Mouse (Mus musculus) fat pad, adult 2 months (tissue): ENCODE results near the gene Sez6l.

Experiments used
- DNase-seq: peaks from one replicate; pipeline ENCODE4 v3.0.0-alpha.2; 2011; ENCODE audit warnings: low read depth, low spot score; ENCODE audit errors: extremely low read depth

The Sez6l gene

DNA sequence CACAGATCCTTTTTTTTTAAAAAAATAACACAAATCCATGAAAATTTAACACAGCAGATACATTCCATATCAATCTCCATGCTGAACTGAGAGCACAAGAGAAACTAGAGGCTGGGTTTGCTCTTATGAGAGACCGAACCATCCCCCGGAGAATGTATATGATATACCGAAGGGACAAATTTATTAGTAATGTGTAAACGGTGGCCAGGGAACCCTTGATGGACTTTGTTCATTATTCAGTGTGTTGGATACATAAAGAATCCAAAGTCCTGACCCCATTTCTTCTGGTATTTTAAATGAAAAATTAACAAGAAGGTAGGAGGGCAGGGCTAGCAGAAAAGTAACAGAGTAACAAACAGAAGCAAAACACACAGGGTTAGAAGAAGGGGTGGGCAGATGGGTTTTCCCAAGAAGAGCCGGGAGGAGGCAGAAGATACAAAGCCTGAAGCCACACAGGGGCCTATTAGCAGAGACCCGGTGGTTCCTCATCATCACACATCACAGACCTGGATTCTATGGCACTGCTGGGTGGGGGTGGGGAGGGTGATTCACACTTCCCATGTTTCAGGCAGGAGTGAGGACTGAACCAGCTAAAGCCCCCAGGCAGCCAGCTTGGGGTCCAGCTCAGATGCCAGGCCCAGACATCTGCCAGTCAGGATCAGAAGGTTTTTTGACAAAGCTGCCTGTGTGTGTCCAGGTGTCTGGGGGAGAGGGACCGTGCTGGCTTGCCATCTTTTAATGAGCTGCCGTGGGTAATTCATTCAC is 76.9 kb downstream of the Sez6l start:
- DNase-seq: no peak

DNA sequence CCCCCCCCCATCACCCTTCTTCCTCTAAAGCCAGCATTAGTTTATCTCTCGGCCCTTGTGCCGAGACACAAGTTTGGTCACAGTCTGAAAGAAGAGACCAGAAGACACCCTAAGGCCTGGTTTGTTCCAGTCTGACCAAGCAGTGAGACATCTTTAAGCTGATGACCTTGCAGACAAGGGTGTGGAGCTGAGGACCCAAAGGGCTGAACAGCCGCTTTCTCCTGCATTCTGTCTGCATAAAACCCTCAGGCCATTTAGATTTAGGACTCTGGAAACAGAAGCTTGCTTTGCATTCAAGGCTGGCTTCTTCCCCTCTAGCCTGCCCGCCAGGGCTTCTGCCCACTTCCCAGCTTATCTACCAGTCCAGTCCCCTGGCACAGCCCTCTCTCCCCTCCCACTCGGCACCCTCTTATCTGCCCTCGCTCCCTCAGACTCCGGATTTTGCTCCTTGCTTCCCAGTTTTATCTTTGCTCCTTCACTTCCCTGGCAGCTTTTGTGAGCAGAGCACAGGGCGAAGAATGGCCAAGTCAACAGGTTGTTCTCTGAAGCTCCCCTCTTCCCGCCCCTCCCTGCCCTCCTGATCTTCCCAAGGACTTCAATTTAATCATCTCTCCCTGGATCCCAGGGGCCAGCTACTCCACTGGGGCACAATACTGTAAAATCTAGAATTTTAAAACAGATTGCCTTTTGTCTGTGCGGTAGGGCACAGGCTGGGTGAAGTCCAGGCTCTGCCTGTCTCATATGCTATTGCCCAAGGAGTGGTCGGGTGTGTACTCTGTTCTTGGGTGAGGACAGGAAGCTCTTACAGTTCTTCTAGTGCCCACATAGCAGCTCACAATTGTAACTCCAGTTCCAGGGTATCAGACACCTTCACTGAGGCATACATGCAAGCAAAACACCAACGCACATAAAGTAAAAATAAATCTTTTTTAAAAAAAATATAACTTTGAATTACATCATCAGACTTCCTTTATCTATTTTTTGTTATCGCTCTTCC is 77.8 kb downstream of the Sez6l start:
- no peak for DNase-seq

DNA sequence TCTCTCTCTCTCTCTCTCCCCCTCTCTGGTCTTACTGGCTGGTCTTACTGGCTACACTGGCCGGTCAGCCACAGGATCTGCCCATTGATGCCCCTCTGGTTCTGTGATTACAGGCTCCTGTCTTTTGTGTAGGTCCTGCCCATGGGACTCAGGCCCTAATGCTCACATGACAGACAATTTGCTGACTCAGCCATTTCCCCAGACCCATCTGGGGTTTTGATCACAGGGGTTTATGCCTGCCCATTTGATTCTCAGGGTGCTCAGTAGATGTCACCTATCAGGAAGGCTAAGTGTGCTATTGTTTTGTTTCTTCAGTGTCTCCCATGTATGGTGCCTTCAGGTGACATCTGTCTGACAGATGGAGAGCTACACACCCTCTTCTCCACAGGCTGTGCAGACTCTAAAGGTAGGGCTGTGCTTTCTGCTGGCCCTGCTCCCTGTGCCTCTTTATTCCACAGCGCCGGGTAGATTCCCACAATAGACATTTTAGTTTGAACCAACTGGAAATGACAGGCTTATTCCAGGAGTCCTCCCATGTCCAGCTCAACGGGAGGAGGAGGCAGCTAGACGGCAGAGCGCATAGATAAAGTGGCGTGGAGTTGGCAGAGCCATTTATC is 80.1 kb downstream of the Sez6l start:
- DNase-seq: no peak

DNA sequence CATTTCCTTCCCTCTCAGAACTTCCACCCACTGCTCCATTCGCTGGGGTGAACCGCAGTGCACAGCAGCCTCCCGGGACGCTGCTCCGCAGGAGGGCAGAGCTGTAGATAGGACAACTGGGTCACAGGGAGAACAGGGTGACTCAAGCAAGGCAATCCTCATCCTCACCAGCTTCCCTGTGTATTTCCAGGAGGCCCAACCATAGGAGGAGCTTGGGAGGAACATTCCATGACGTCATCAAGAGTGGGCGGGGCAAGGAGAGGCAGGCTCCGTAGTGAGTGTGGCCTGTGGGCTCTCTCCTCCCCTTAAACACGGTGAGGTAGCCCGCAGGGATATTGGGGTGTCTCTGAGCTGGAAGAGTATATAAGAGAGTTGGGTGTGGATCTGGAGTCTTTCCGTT is 83.5 kb downstream of the Sez6l start:
- no peak for DNase-seq

DNA sequence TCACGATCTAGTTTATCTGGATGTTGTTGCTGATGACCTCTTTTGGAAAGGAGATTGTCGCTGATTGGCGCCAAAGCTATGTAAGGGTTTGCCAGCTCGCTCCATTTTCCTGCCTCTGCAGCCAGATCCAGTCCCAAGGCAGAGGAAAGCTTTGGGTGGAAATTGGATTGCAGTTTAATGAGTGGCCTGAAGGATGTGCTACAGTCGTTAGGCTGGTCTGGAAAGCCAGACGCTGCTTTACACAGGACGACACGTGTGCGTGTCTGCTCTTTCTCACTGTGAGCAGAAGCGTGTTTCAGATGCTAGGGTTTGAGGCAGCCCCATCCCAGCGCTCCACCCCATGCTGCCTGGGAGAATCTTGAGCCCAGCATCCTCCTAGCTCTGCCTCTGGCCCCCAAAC is 85.5 kb downstream of the Sez6l start:
- DNase-seq: no peak

DNA sequence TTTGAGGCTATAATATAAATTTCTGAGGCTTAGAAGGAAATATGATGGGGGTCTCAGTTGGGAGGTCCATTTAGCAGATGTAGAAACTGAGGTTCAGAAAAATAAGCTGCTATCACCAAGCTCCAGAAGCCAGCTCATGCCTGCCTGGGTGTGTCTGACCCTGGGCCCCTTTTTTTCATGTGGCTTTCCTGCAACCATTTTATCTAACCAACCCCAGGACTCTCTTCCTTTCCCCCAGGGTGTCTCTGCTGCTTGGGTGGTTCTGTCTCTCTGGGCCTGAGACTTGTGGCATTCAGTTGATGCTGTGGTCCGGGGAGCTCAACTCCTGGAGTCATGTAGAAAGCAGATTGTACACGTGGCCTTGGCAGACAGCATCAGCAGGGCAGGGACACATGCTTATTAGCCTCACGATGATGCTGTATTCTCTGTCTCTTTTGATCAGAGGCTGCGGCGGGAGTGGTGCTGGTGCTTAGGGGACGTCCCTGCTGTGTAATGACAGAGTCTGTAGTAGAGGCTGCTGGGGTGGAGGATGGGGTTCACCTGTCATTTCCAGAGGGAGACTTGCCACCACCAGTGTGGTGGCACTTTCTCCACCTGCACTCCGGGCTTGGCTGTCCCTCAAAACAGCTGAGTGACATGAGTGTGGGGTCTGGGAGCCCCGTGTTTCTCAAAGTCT is 88.7 kb downstream of the Sez6l start:
- DNase-seq: no peak

DNA sequence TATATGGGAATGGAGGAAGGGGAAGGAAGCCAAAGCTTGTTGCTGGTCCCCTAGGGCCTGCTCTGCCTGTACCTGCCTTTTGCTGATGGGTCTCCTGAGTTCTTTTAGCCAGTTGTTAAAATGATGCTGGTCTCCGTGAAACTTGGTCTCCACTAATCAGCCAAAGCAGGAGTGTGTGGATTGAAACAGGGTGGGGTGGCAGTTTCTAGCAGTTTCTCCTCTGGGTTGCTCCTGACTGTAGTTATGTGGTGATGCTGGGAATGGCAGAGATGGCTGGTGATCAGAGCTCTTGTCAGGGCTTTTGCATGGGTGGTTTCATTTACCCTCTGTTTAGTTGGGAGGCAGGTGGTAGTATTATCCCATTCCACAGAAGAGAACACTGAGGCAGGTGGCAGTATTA is 89.5 kb downstream of the Sez6l start:
- no peak for DNase-seq

DNA sequence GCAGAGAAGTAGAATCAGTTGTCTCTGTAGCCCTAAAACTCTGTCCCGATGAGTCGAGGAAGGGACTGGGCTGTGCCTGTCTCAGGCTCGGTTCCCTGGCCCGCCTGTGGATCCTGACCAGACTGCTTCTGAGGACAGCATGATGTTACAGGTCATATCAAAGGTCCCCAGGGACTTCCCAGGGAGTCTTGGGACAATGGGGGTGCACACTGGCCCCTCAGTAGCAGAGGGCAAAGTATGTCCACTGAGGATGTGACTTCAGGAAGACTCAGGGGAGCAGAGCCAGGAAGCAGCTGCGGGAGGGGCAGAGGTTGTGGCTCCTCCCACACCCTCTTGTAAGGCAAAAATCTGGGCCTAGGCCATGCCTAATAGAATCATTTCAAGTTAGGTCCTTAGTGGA is 90.6 kb downstream of the Sez6l start:
- no peak for DNase-seq

DNA sequence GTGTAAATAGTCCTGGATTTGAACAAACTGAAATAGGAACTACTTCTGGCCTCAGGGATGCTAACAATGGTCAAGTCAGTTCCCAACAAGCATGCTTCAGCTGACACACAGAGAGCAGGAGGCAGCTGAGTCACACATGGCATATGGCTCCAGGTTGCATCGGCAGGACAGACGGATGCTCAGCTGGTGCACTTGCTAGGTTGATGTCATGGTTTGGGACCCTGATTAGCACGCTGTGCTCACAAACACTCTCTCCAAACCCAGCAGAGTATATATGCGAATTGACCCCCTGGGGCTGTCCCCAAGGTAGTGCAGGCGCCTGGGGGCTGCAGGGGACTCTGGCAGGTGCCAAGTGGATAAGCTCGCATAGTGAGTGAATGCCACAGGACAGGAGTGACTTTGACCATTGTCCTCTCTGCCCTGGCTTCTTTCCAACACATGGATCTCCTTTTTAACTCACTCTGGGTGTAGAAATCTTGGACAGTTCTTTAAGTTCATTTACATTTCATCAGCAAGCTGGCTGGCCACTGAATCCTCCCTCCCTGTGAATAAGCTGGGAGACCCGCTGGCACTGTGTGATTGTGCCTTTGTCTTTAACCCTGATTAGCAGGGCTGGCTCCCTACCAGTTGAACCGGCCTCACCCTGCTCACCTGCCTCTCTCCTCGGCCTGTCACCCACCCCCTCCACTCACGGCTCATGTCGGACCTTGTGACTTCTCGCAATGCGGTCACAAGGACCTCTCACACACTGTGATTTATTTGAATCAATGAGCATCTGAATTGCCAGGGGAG is 91.9 kb downstream of the Sez6l start:
- no peak for DNase-seq

DNA sequence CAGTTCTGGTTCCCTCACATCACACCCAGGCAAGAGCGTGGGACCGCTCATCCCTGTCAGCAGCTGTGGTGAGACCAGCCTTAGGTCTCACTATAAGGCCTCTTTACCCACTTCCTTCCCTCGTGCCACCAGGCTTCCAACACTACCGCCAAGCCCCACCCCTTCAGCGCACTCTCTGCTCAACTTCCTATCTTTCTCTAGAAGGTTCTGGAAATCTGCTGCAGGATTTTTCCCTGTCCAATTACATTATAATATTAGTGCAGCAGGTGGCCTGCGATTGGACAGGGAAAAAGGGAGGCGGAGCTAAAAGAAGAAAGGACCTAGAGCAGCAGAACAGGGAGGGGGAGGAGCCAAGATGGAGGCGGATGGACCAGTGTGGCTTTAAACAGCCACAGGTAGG is 94.0 kb downstream of the Sez6l start:
- DNase-seq: no peak

DNA sequence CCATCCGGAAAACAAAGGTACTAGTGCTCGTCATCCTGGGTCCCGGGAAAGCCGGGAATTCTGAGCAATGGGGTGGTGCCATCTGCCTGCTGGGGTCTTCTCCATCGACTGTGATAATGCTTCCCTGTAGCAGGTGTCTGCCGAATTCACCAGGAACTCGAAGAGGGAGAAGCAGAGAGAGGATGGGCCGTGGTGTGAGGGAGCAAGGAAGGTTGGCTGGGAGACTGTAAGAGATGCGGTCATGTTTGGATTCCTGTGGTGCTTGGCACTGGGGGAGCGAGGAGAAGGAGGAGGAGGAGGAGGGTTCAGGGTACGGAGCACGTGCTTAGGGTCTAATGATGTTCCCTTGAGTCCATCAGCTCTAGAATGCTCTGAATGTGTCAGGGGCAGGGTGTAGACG is 94.4 kb downstream of the Sez6l start:
- DNase-seq: no peak

DNA sequence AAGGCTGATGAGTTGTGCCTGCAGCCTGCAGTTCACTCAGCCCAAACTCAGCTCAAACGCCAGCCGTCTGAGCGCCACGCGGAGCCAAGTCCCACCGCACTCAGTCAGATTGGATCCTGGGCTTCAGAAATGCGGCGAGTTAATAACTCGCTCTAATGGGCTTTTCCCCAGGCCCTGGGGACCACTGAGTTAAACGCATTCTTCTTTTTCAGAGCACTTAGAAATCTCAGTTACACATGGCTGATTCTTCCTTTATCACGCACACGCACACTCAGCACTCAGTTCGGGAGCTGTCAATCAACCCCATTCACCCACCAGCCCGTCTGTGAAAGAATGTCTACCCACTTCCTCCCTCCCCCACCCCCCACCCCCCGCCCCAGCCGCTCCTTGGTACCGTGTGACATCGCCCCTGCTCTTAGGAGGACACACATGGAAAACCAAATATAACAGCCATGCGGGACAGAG is 95.0 kb downstream of the Sez6l start:
- no peak for DNase-seq

DNA sequence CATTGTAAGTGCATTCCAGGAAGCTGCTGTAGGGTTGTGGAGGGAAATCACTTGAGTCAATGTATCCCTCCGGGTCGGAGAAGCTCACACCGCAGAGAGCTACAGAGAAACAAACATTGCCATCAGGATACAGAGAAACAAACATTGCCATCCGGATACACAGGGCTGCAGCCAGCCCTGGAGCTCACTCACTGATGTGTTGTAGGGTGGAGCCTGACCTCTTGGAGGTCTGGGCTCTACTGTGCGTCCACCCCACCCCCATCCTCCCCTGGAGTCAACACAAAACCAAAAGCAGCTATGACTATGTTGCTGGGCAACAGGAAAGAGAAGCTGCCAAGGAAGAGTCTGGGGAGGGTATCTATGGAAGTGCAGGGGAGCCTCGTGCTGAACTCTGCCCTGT is 103.5 kb downstream of the Sez6l start:
- DNase-seq: no peak

DNA sequence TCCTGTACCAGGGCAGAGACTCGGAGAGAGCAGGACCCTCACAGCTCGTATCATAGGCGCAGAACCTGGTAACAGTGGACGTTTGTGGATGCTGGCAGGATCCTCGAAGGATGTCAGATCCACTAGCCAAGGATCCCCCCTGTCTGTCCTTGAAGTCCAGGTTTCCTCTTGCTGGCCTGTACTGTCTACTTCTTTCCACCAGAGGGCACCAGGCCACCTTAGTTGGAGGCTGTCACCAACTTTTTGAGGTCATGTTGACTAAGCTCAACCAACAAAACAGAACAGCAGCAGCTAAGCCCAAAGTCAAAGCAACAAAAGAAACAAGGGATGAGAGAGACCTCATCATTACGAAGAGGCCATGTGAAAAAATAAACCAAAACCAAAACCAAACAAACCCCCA is 106.8 kb downstream of the Sez6l start:
- DNase-seq: no peak

DNA sequence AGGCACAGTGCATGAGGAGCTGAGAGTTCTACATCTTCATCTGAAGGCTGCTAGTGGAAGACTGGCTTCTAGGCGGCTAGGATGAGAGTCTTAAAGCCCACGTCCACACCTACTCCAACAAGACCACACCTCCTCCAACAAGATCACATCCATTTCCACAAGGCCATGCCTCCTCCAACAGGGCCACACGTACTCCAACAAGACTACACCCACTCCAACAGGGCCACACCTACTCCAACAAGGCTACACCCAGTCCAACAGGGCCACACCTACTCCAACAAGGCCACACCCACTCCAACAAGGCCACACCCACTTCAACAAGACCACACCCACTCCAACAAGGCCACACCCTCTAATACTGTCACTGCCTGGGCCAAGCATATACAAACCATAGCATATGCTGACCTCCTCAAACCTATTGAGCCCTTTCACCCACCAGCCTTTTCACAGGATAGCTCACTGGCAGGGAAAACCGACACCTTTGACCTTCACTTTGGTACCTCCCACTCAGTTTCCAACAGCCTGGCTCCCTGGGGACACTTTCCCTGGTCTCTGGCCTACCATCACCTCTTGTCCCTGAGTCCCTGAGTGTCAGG is 107.9 kb downstream of the Sez6l start:
- no peak for DNase-seq

DNA sequence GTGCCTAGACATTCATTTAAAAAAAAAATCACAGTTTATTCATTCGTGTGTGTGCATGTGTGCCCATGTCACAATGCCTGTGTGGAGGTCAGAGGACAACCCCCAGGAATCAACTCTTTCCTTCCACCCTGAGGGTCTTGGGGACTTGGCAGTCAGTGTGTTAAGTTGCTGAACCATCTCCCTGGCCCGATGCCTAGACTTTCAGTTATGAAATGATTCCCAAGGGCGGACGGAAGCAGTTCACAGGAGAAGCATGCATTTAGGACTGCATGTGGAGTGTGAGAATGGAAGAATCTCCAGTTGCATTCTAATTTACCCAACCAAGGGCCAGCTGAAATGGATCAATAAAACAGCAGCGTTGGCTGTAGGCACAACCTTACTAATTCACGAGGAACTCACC is 110.7 kb downstream of the Sez6l start:
- peak; percentile 45 for DNase-seq

DNA sequence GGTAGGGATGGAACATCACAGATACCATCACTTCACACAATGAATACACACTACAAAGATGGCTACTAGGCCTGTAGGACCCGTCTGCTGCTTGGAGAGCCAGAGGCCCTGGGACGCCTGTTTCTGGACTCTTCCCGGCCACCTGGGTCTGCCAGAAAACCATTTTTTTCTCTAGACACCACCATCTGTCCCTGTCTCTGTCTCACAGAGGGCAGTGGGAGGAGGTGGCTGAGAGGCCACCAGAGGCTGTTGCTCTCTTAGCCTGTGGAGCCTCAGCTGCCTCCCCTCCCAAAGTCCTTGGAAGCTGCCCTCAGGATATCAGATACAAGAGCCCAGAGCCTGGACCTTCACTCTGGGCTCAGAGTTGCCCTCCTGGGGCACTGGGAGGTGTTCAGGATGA is 117.1 kb downstream of the Sez6l start:
- DNase-seq: no peak

DNA sequence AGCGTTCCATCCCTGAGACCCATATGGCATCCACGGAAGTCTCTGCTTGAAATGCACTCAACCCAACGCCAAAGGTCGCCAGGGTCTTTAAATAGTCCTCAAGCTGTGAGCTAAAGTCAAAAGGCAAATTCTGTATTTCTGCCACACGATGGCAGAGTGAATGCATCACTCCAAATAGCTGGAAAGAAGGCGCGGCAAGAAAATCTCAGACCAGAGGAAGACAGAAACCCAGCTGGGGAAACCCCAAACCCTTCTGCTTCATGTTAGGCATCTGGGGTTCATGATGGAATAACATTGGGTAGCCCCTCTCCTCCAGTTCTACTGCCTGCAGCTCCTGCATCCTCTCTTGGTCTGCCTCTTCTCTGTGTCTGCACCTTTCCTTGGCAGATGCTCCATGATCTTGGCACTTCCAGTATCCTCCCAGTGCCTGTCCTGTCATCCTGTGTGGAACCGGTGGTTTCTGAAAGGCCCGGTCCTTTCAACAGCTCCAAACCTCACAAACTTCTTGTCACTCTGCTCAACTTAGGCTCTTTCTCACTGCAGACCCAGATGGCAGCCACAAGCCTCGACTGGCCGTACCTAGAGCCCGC is 121.9 kb downstream of the Sez6l start:
- DNase-seq: no peak

DNA sequence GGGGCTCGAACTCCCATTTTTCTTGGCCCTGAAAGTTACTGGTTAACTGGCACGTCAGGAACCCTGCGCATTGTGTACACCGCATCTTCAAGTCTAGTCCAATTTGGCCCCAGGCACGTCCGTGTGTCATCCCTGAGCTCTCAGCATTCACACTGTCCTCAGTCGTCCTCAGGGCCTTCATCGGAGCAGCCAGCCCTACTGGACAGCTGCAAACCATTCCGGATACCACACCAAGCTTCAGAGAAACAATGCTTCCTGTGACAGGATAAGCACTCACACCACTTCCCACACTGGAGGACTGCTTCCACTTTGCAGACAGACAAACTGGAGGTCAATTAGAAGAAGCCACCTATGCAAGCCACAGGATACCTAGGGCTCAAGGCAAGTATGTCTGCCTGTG is 123.9 kb downstream of the Sez6l start:
- no peak for DNase-seq
